Mouse (Mus musculus) heart, embryonic 12.5 days (tissue): Measurements from ENCODE around the gene Caprin2. TPM values are rescaled to one million over a fixed set of nuclear protein-coding genes. Genes with fewer than 3 reads are reported as not detected.
"Not testable (repeated sequence)": the region's sequence is repeated elsewhere in the genome, so short reads cannot be mapped to it uniquely, and the experiment has no call there.

ENCODE experiments used
- ATAC-seq: fragments of 200-750 bp; cut with Nextera tagmentation; 2 replicates; pipeline ENCODE4 v1.8.0; 2017; ENCODE audit warnings: moderate TSS enrichment, moderate library complexity; ENCODE audit not compliant: insufficient number of reproducible peaks, low FRiP score
- H3K27ac ChIP-seq: fragments of 300-500 bp; sonication (generic); 2 replicates; pipeline ENCODE4 v1.5.1; 2016; ENCODE audit warnings: mild to moderate bottlenecking, moderate library complexity; ENCODE audit not compliant: poor library complexity, severe bottlenecking
- H3K27me3 ChIP-seq: fragments of 300-500 bp; sonication (generic); replicated peaks from 2 replicates; pipeline ENCODE4 v1.6.1; 2016; ENCODE audit warnings: mild to moderate bottlenecking, moderate library complexity
- H3K36me3 ChIP-seq: fragments of 300-500 bp; sonication (generic); 2 replicates; pipeline ENCODE4 v1.6.1; 2016; ENCODE audit warnings: mild to moderate bottlenecking, moderate library complexity
- H3K4me1 ChIP-seq: fragments of 300-500 bp; sonication (generic); replicated peaks from 2 replicates; pipeline ENCODE4 v1.6.1; 2016; ENCODE audit warnings: mild to moderate bottlenecking
- H3K4me2 ChIP-seq: fragments of 300-500 bp; sonication (generic); 2 replicates; pipeline ENCODE4 v1.6.1; 2016; ENCODE audit warnings: mild to moderate bottlenecking, moderate library complexity
- H3K4me3 ChIP-seq: fragments of 300-500 bp; sonication (generic); 2 replicates; pipeline ENCODE4 v1.5.1; 2016; ENCODE audit warnings: mild to moderate bottlenecking
- H3K9ac ChIP-seq: fragments of 300-500 bp; sonication (generic); 2 replicates; pipeline ENCODE4 v1.6.1; 2016; ENCODE audit warnings: mild to moderate bottlenecking, moderate library complexity
- H3K9me3 ChIP-seq: fragments of 300-500 bp; sonication (generic); replicated peaks from 2 replicates; pipeline ENCODE4 v1.6.1; 2016; ENCODE audit warnings: mild to moderate bottlenecking, moderate library complexity
- WGBS: fragments of 180-500 bp; shearing (Covaris S2); methylation state at CpG from one replicate; pipeline ENCODE4 v1.1.7; 2016; 5-methylcytosine and 5-hydroxymethylcytosine counted together
- polyA plus RNA-seq: library from polyadenylated mRNA; unstranded; fragments of >200 nt; fragmentation: Nextera tagmentation; extraction: Ambion mirVana; gene quantifications from 2 replicates; pipeline ENCODE4 v1.2.1, GENCODE M21; 2016

The Caprin2 gene
- polyA plus RNA-seq, 1 experiment from 2014 or later, result 18.3 TPM

- peaks cover 20% of the 10 kb centered on the region for H3K36me3 ChIP-seq
- no peak overlapping the region for H3K4me2 ChIP-seq
- no peaks in the 10 kb centered on the region for H3K4me1 ChIP-seq
- H3K4me3 ChIP-seq, result no peak overlapping the region
- no peaks in the 10 kb centered on the region for H3K9me3 ChIP-seq
- WGBS, result 82% methylated on average over 1 of the region's 1 CpGs
- no peak for ATAC-seq
- H3K27ac ChIP-seq, result no peak overlapping the region
- no peaks in the 10 kb centered on the region for H3K27me3 ChIP-seq
- no peak overlapping the region for H3K9ac ChIP-seq
These were observed 21.6 kb upstream of the Caprin2 start for GRCm38 (mm10) chr6:148917672-148918071.

DNA sequence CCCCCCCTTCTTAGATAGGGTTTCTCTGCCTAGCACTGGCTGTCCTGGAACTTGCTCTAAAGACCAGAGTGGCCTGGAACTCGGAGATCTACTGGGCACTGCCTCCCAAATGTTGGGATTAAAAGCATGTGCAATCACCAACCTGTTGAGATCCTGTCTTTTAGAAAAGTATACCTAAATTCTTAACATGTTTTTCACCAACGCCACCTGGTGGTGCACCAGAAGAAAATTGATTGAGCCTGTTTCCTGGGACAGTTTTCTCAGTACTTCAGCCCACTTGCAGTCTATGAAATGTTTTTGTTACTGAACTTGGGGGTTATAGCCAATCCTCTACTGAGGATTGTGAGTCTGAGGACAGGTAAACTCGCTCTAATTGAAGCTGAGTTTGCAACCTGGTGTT lies 20.8 kb upstream of the Caprin2 start:
- H3K4me3 ChIP-seq, result no peak overlapping the region
- ATAC-seq, result no peak
- no peak overlapping the region for H3K4me2 ChIP-seq
- H3K36me3 ChIP-seq, result peaks cover 20% of the 10 kb centered on the region
- no peak overlapping the region for H3K27ac ChIP-seq
- WGBS, result 39% methylated on average over 3 of the region's 3 CpGs
- no peak overlapping the region for H3K9ac ChIP-seq
- H3K9me3 ChIP-seq, result no peaks in the 10 kb centered on the region
- no peaks in the 10 kb centered on the region for H3K27me3 ChIP-seq
- no peaks in the 10 kb centered on the region for H3K4me1 ChIP-seq

DNA sequence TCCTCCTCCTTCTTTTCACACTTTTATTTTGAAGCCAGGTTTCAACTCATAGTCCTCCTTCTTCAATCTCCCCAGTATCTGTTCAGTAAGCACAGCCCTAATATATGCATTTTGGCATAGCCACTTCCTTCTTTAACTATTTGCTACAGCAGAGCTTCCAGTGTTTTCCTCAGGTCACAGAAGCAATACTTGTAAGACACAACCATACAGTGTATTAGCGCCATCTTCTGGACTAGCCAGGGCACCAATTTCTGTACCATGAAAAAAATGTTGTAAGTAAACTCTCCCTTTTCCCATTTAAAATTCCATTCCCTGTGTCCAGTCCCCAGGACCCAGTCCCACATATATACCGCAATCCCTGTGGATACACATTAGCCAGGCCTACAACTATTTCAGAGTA lies 17.9 kb upstream of the Caprin2 start:
- Histone ChIP-seq H3K9ac (no peak overlapping the region), H3K27ac (no peak overlapping the region), H3K36me3 (peaks cover 4% of the 10 kb centered on the region), H3K9me3 (no peaks in the 10 kb centered on the region), H3K4me1 (no peaks in the 10 kb centered on the region), H3K4me3 (no peak overlapping the region), H3K4me2 (no peak overlapping the region), H3K27me3 (no peaks in the 10 kb centered on the region)
- WGBS, result 7% methylated on average over 2 of the region's 2 CpGs
- no peak for ATAC-seq

- not testable (repeated sequence) for ATAC-seq, H3K27ac ChIP-seq, H3K36me3 ChIP-seq, H3K9me3 ChIP-seq, H3K4me1 ChIP-seq, H3K4me3 ChIP-seq, H3K27me3 ChIP-seq, H3K4me2 ChIP-seq, H3K9ac ChIP-seq
- WGBS, result 69% methylated on average over 8 of the region's 8 CpGs
These were observed 15.9 kb upstream of the Caprin2 start for GRCm38 (mm10) chr6:148911906-148912305.

GRCm38 (mm10) chr6:148906958-148907357 lies 10.9 kb upstream of the Caprin2 start:
- WGBS, result 86% methylated on average over 9 of the region's 9 CpGs
- Histone ChIP-seq H3K4me1 (no peaks in the 10 kb centered on the region), H3K36me3 (no peaks in the 10 kb centered on the region), H3K27me3 (no peaks in the 10 kb centered on the region), H3K9ac (no peak overlapping the region), H3K4me2 (no peak overlapping the region), H3K9me3 (no peaks in the 10 kb centered on the region), H3K4me3 (no peak overlapping the region), H3K27ac (no peak overlapping the region)
- no peak for ATAC-seq

- H3K4me1 ChIP-seq, result no peaks in the 10 kb centered on the region
- H3K9ac ChIP-seq, result no peak overlapping the region
- no peaks in the 10 kb centered on the region for H3K36me3 ChIP-seq
- 85% methylated on average over 3 of the region's 3 CpGs for WGBS
- H3K9me3 ChIP-seq, result no peaks in the 10 kb centered on the region
- no peaks in the 10 kb centered on the region for H3K27me3 ChIP-seq
- ATAC-seq, result no peak
- no peak overlapping the region for H3K27ac ChIP-seq
- H3K4me3 ChIP-seq, result no peak overlapping the region
- H3K4me2 ChIP-seq, result no peak overlapping the region
These were observed 6.7 kb upstream of the Caprin2 start for GRCm38 (mm10) chr6:148902728-148903127.

DNA sequence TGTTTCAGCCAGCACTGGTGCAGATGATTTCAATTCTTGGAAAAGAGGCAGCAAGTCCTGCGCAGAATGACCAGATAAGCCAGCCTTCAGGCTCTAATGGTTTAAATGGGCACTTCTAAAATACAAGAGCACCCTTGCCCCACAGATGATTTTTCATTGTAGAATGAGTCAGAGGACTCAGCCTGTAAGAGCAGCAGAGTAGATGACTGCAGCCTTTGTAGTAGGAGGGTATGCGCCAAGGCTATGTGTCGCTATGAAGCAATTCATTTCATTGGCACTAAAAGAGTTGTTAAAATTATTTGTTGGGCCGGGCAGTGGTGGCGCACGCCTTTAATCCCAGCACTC lies 442 bp upstream of the Caprin2 start:
- WGBS, result 44% methylated on average over 6 of the region's 6 CpGs
- Histone ChIP-seq H3K9me3 (no peaks in the 10 kb centered on the region), H3K36me3 (no peaks in the 10 kb centered on the region), H3K27ac (peak overlapping the region; percentile 83), H3K9ac (peak overlapping the region; percentile 59), H3K4me1 (0 out of 2 replicates have a peak, but pooled peaks cover 3% of the 10 kb centered on the region), H3K4me3 (peak overlapping the region; percentile 79), H3K27me3 (no peaks in the 10 kb centered on the region), H3K4me2 (peak overlapping the region; percentile 94)
- ATAC-seq, result no peak

DNA sequence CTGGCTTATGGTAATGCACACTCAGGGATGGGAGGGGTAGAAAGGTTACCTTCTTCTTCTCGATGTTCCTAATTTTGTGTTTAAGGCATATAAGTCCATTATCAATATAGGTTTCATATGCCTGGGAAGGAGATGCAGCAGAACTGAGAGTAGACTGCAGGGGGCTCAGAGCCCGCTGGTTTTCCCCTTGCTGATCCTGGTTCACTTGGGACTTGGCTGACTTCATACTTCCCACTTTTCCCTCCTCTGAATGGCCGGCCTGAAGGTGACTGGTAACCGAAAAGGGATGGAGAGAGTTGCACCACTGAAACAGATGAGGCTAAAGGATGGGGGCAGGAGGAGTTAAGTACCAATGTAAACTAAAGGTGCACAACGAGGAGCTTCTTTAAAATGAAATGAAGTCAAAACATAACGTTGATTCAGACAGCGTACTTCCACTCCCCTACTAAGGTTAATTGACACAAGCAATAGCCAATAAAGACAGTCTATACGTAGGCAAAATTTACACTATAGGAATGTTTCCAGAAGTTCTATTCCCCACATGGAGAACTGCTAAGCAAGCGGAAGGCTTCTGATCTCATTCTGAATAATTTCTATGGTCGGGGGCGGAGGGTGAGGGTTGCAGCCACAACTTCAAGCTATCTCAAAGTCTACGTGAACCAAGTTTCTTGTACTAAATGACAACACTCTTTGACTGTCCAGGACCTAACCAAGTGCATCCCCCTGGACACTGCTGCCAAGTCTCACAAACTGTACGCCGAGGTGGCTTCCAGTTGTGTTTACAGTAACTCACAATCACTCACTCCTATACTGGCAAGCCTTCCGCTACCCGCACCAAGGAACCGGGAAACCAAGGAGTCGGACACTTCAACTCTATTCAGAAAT lies 907 bp downstream of the Caprin2 start:
- Histone ChIP-seq H3K4me3 (peak overlapping the region; percentile 79), H3K27ac (peak overlapping the region; percentile 83), H3K4me1 (0 out of 2 replicates have a peak, but pooled peaks cover 3% of the 10 kb centered on the region), H3K36me3 (no peaks in the 10 kb centered on the region), H3K9ac (peak overlapping the region; percentile 89), H3K9me3 (no peaks in the 10 kb centered on the region), H3K4me2 (peak overlapping the region; percentile 94), H3K27me3 (no peaks in the 10 kb centered on the region)
- ATAC-seq, result no peak; the same call in 1 of the 2 replicates
- 11% methylated on average over 18 of the region's 18 CpGs for WGBS

DNA sequence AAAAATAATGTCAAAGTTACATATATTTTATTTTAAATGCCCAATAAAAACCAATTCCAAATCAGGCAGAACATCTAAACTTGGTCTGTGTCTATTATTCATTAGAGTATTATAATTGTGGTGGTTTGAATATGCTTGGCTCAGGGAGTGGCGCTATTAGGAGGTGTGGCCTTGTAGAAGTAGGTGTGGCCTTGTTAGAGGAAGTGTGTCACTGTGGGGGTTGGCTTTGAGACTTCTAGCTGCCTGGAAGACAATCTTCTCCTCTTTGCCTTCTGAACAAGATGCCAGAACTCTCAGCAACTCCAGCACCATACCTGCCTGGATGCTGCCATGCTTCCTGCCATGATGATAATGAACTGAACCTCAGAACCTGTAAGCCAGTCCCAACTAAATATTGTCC lies 22.1 kb downstream of the Caprin2 start:
- H3K9me3 ChIP-seq, result no peaks in the 10 kb centered on the region
- H3K4me2 ChIP-seq, result no peak overlapping the region
- WGBS, result 93% methylated on average over 1 of the region's 1 CpGs
- no peak overlapping the region for H3K9ac ChIP-seq
- ATAC-seq, result no peak
- no peaks in the 10 kb centered on the region for H3K4me1 ChIP-seq
- H3K36me3 ChIP-seq, result 0 out of 2 replicates have a peak, but pooled peaks cover 2% of the 10 kb centered on the region
- no peak overlapping the region for H3K4me3 ChIP-seq
- no peak overlapping the region for H3K27ac ChIP-seq
- no peaks in the 10 kb centered on the region for H3K27me3 ChIP-seq

DNA sequence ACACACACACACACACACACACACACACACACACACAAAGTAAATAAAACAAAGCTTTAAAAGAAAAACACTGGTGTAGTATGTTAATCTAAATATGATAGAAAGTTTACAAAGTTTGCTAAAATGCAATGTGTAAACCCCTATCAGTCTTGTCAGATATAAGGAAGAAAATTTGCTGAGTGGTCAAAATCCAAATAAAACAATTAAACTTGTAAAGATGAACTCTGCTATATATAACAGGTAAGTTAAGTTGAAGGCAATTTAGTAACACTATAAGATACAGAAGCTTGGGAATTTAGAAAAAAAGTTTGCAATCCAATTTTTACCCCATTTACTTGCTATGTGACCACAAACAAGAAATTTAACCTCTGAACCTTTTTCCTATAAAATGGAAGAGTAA lies 50.4 kb downstream of the Caprin2 start:
- H3K4me2 ChIP-seq, result no peak overlapping the region
- no peak overlapping the region for H3K27ac ChIP-seq
- H3K4me3 ChIP-seq, result no peak overlapping the region
- no peaks in the 10 kb centered on the region for H3K4me1 ChIP-seq
- H3K9me3 ChIP-seq, result no peaks in the 10 kb centered on the region
- H3K9ac ChIP-seq, result no peak overlapping the region
- no peaks in the 10 kb centered on the region for H3K27me3 ChIP-seq
- H3K36me3 ChIP-seq, result no peaks in the 10 kb centered on the region
- ATAC-seq, result no peak

DNA sequence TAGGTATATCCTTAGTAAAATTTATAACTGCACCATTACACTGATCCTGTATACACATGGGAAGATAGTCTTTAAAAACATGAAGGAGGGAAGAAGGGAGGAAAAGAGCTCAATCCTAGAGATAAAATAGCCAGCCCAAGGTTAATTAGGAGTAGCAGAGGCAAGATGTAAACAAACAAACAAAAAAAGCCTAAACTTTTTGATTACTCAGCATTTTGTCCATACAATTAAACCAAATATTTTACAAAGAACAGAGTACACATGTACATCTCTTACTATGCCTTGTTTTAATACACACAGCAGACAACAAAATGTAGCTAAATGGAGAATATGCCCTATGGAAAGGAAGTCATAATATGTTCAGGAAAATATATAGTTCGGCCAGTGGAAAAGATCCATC lies 54.3 kb downstream of the Caprin2 start:
- Histone ChIP-seq H3K27ac (no peak overlapping the region), H3K9me3 (no peaks in the 10 kb centered on the region), H3K9ac (no peak overlapping the region), H3K4me3 (no peak overlapping the region), H3K27me3 (no peaks in the 10 kb centered on the region), H3K4me2 (no peak overlapping the region), H3K36me3 (no peaks in the 10 kb centered on the region), H3K4me1 (no peaks in the 10 kb centered on the region)
- WGBS, result 93% methylated on average over 1 of the region's 1 CpGs
- no peak for ATAC-seq

GRCm38 (mm10) chr6:148838460-148838859 lies 57.6 kb downstream of the Caprin2 start:
- Histone ChIP-seq H3K27me3 (no peaks in the 10 kb centered on the region), H3K4me1 (no peaks in the 10 kb centered on the region), H3K36me3 (no peaks in the 10 kb centered on the region), H3K27ac (no peak overlapping the region), H3K9me3 (no peaks in the 10 kb centered on the region), H3K4me2 (no peak overlapping the region), H3K4me3 (no peak overlapping the region), H3K9ac (no peak overlapping the region)
- ATAC-seq, result no peak
